Mouse (Mus musculus): Measurements from ENCODE around the gene Maml2.

- TF ChIP-seq HCFC1 (IDR thresholded peaks at IDR 0.05; ENCODE audit: borderline replicate concordance, insufficient read depth, low read length), result no peak
- TF ChIP-seq ZC3H11A (IDR thresholded peaks at IDR 0.05; ENCODE audit: borderline replicate concordance, low read depth, low read length), result no peak
- no peak for TF ChIP-seq MAFK (IDR thresholded peaks at IDR 0.05; ENCODE audit: insufficient read depth, low read depth, low read length)
- TF ChIP-seq CHD2 (IDR thresholded peaks at IDR 0.05; ENCODE audit: low read depth, low read length), result no peak
These were observed 286.2 kb downstream of the Maml2 start for GRCm38 (mm10) chr9:13583952-13584351.
